Comparison of ENCODE assay signal across 9 mouse cellular contexts in genomic region chr11:32925421-32926271, GRCm38 (mm10).
DNase-seq lines count a peak whose midpoint lies in the region; ATAC-seq and TF ChIP-seq lines count a peak whose summit lies in the region.
"Had no signal": no experiment of that assay in that cellular context is flagged by ENCODE, and none has a peak within 500 bp of the region (broad histone marks: within the 10 kb centered on the region; RNA-seq: fewer than 3 reads in every experiment).

No protein-coding gene starts in this region.

- H3K9me3 ChIP-seq in forebrain, embryonic 15.5 days = no peaks in the 10 kb centered on the region
- no peaks in the 10 kb centered on the region for H3K9me3 ChIP-seq in neural tube, embryonic 12.5 days

- peaks cover 16% of the 10 kb centered on the region for H3K4me1 ChIP-seq in forebrain, embryonic 15.5 days
- H3K4me1 ChIP-seq in neural tube, embryonic 12.5 days = peaks cover 6% of the 10 kb centered on the region; the same call in 1 of the 2 replicates
- no peaks in the 10 kb centered on the region for H3K4me1 ChIP-seq in thymus, adult 2 months (replicated peaks; ENCODE audit: control insufficient read depth, insufficient read depth, low read length)

- peak overlapping the region; percentile 27 for H3K4me3 ChIP-seq in forebrain, embryonic 15.5 days
- H3K4me3 ChIP-seq in neural tube, embryonic 12.5 days = no peak overlapping the region
- no peak overlapping the region for H3K4me3 ChIP-seq in thymus, adult 2 months (ENCODE audit: control insufficient read depth, insufficient read depth, low read length)
- H3K4me3 ChIP-seq: myocyte had no signal

- H3K27me3 ChIP-seq in forebrain, embryonic 15.5 days = no peaks in the 10 kb centered on the region
- H3K27me3 ChIP-seq in neural tube, embryonic 12.5 days (replicated peaks) = peaks cover 9% of the 10 kb centered on the region; the same call in 1 of the 2 replicates
- no peaks in the 10 kb centered on the region for H3K27me3 ChIP-seq in thymus, adult 2 months (ENCODE audit: control insufficient read depth, insufficient read depth, low read length)

- peak overlapping the region; percentile 49 for H3K4me2 ChIP-seq in forebrain, embryonic 15.5 days (replicated peaks)
- peak overlapping the region; percentile 53 for H3K4me2 ChIP-seq in neural tube, embryonic 12.5 days (replicated peaks)

- DNase-seq in ZHBTc4 (ENCODE audit: low read depth, low spot score) (peak; percentile 69), liver (peak; percentile 44)
- DNase-seq in heart, postnatal 4 days = peak; percentile 73
- DNase-seq in right cerebral cortex, postnatal 36 days (ENCODE audit: low spot score in 2 of 2) = no peak
- DNase-seq in thymus, adult 2 months = no peak

- TF ChIP-seq CTCF in thymus, adult 2 months (IDR thresholded peaks at IDR 0.05; ENCODE audit: borderline replicate concordance, control insufficient read depth, extremely low read depth, insufficient read depth, low read length, poor library complexity) = no peak

- no peak for TF ChIP-seq POLR2A in thymus, adult 2 months (IDR thresholded peaks at IDR 0.05; ENCODE audit: control insufficient read depth, extremely low read depth, insufficient read depth, low read length, poor library complexity)

- no peak overlapping the region for H3K27ac ChIP-seq in forebrain, embryonic 15.5 days (replicated peaks)
- H3K27ac ChIP-seq in neural tube, embryonic 12.5 days = no peak overlapping the region
- no peak overlapping the region for H3K27ac ChIP-seq in thymus, adult 2 months (ENCODE audit: control insufficient read depth, insufficient read depth, low read length)

- peak overlapping the region; percentile 29; the same call in 1 of the 2 replicates for H3K9ac ChIP-seq in forebrain, embryonic 15.5 days (replicated peaks)
- H3K9ac ChIP-seq in neural tube, embryonic 12.5 days = peak overlapping the region; percentile 13; the same call in 1 of the 2 replicates

- no peaks in the 10 kb centered on the region for H3K36me3 ChIP-seq in forebrain, embryonic 15.5 days
- no peaks in the 10 kb centered on the region for H3K36me3 ChIP-seq in neural tube, embryonic 12.5 days
- no peaks in the 10 kb centered on the region for H3K36me3 ChIP-seq in thymus, adult 2 months (ENCODE audit: control insufficient read depth, insufficient read depth, low read length)

- WGBS in forebrain, embryonic 15.5 days = 5% methylated on average over 33 of the region's 33 CpGs
- 5% methylated on average over 33 of the region's 33 CpGs for WGBS in neural tube, embryonic 12.5 days
- 41% methylated on average over 33 of the region's 33 CpGs for WGBS in thymus, adult 2 months

- ATAC-seq in forebrain, embryonic 15.5 days (replicated peaks) = peak; percentile 76
- ATAC-seq in neural tube, embryonic 12.5 days (ENCODE audit: low FRiP score, low read depth) = 0 out of 2 replicates have a peak, but pooled peaks have one; percentile 33
- no peak for ATAC-seq in megakaryocyte progenitor cell, adult 5-6 weeks (replicated peaks; ENCODE audit: poor library complexity)

Comparison
In these comparisons a context has a peak if more than half of its experiments do, and no peak if none do; other contexts are left out.
1. DNase-seq: peak in ZHBTc4 (single experiment), heart, postnatal 4 days (single experiment) and liver (single experiment); none in right cerebral cortex, postnatal 36 days (0 of 2) and thymus, adult 2 months (single experiment).